Mouse (Mus musculus): ENCODE results near the gene 2210017I01Rik. TPM values are rescaled to one million over a fixed set of nuclear protein-coding genes. Genes with fewer than 3 reads are reported as not detected.

2210017I01Rik gene
- total and polyA plus RNA-seq, 2 experiments from 2014 or later, result not detected

- DNase-seq (ENCODE audit: low spot score) (no peak), ATAC-seq (no peak)
- Histone ChIP-seq H3K4me1 (ENCODE audit: insufficient read depth, low read length) (no peaks in the 10 kb centered on the region), H3K9me3 (ENCODE audit: low read length) (no peaks in the 10 kb centered on the region), H3K27me3 (ENCODE audit: insufficient read depth, low read length) (no peaks in the 10 kb centered on the region), H3K36me3 (ENCODE audit: insufficient read depth, low read length) (no peaks in the 10 kb centered on the region), H3K9ac (replicated peaks; ENCODE audit: low read length) (no peak overlapping the region), H3K4me3 (ENCODE audit: low read length) (no peak overlapping the region), H3K27ac (no peak overlapping the region), H3K4me2 (ENCODE audit: low read depth, low read length) (no peak overlapping the region)
- TF ChIP-seq CTCF (IDR thresholded peaks at IDR 0.05; ENCODE audit: low read depth), result no peak
- 87% methylated on average over 1 of the region's 1 CpGs for WGBS
Observed at GRCm38 (mm10) chr3:92609804-92610203, 2.5 kb upstream of the 2210017I01Rik start.

- ATAC-seq (no peak), DNase-seq (ENCODE audit: low spot score) (peak; percentile 23)
- H3K9me3 ChIP-seq (ENCODE audit: low read length), result peaks cover 6% of the 10 kb centered on the region; the same call in 1 of the 2 replicates
- H3K4me3 ChIP-seq (ENCODE audit: low read length), result no peak overlapping the region
- H3K4me1 ChIP-seq (ENCODE audit: insufficient read depth, low read length), result no peaks in the 10 kb centered on the region
- H3K9ac ChIP-seq (replicated peaks; ENCODE audit: low read length), result no peak overlapping the region
- peak; percentile 27; the same call in 1 of the 2 replicates for TF ChIP-seq CTCF (IDR thresholded peaks at IDR 0.05; ENCODE audit: low read depth)
- no peaks in the 10 kb centered on the region for H3K36me3 ChIP-seq (ENCODE audit: insufficient read depth, low read length)
- no peak overlapping the region for H3K27ac ChIP-seq
- WGBS, result 58% methylated on average over 1 of the region's 1 CpGs
- no peaks in the 10 kb centered on the region for H3K27me3 ChIP-seq (ENCODE audit: insufficient read depth, low read length)
- no peak overlapping the region for H3K4me2 ChIP-seq (ENCODE audit: low read depth, low read length)
Observed at GRCm38 (mm10) chr3:92602169-92602568, 5.1 kb downstream of the 2210017I01Rik start.

GRCm38 (mm10) chr3:92600456-92600855 is 6.8 kb downstream of the 2210017I01Rik start:
- no peak overlapping the region for H3K27ac ChIP-seq
- no peaks in the 10 kb centered on the region for H3K36me3 ChIP-seq (ENCODE audit: insufficient read depth, low read length)
- DNase-seq (ENCODE audit: low spot score) (no peak), ATAC-seq (no peak)
- H3K4me1 ChIP-seq (ENCODE audit: insufficient read depth, low read length), result no peaks in the 10 kb centered on the region
- WGBS, result 67% methylated on average over 1 of the region's 1 CpGs
- no peak overlapping the region for H3K4me3 ChIP-seq (ENCODE audit: low read length)
- TF ChIP-seq CTCF (IDR thresholded peaks at IDR 0.05; ENCODE audit: low read depth), result no peak
- H3K9ac ChIP-seq (replicated peaks; ENCODE audit: low read length), result no peak overlapping the region
- H3K4me2 ChIP-seq (ENCODE audit: low read depth, low read length), result no peak overlapping the region
- H3K9me3 ChIP-seq (ENCODE audit: low read length), result peaks cover 6% of the 10 kb centered on the region; the same call in 1 of the 2 replicates
- no peaks in the 10 kb centered on the region for H3K27me3 ChIP-seq (ENCODE audit: insufficient read depth, low read length)

GRCm38 (mm10) chr3:92599973-92600372 is 7.3 kb downstream of the 2210017I01Rik start:
- Histone ChIP-seq H3K4me1 (ENCODE audit: insufficient read depth, low read length) (no peaks in the 10 kb centered on the region), H3K27me3 (ENCODE audit: insufficient read depth, low read length) (no peaks in the 10 kb centered on the region), H3K36me3 (ENCODE audit: insufficient read depth, low read length) (no peaks in the 10 kb centered on the region), H3K9me3 (ENCODE audit: low read length) (peaks cover 6% of the 10 kb centered on the region; the same call in 1 of the 2 replicates), H3K4me3 (ENCODE audit: low read length) (no peak overlapping the region), H3K4me2 (ENCODE audit: low read depth, low read length) (no peak overlapping the region), H3K9ac (replicated peaks; ENCODE audit: low read length) (no peak overlapping the region), H3K27ac (no peak overlapping the region)
- no peak for DNase-seq (ENCODE audit: low spot score)
- no peak for ATAC-seq
- TF ChIP-seq CTCF (IDR thresholded peaks at IDR 0.05; ENCODE audit: low read depth), result no peak

- WGBS, result 96% methylated on average over 2 of the region's 2 CpGs
- DNase-seq (ENCODE audit: low spot score), result no peak
- ATAC-seq, result no peak
- peaks cover 6% of the 10 kb centered on the region; the same call in 1 of the 2 replicates for H3K9me3 ChIP-seq (ENCODE audit: low read length)
- no peaks in the 10 kb centered on the region for H3K27me3 ChIP-seq (ENCODE audit: insufficient read depth, low read length)
- H3K4me3 ChIP-seq (ENCODE audit: low read length), result no peak overlapping the region
- no peak overlapping the region for H3K9ac ChIP-seq (replicated peaks; ENCODE audit: low read length)
- TF ChIP-seq CTCF (IDR thresholded peaks at IDR 0.05; ENCODE audit: low read depth), result no peak
- no peak overlapping the region for H3K4me2 ChIP-seq (ENCODE audit: low read depth, low read length)
- no peak overlapping the region for H3K27ac ChIP-seq
- no peaks in the 10 kb centered on the region for H3K36me3 ChIP-seq (ENCODE audit: insufficient read depth, low read length)
- no peaks in the 10 kb centered on the region for H3K4me1 ChIP-seq (ENCODE audit: insufficient read depth, low read length)
Observed at GRCm38 (mm10) chr3:92598429-92598828, 8.9 kb downstream of the 2210017I01Rik start.

GRCm38 (mm10) chr3:92588858-92589257 is 18.4 kb downstream of the 2210017I01Rik start, which contains the start of gene Smcp:
Smcp (minus strand) TSS chr3:92588997.
- DNase-seq (ENCODE audit: low spot score) (no peak), ATAC-seq (no peak)
- Histone ChIP-seq H3K4me3 (ENCODE audit: low read length) (no peak within 1 kb of the TSS), H3K9me3 (ENCODE audit: low read length) (no peaks in the 10 kb centered on the region), H3K27me3 (ENCODE audit: insufficient read depth, low read length) (no peaks in the 10 kb centered on the region), H3K4me2 (ENCODE audit: low read depth, low read length) (no peak within 1 kb of the TSS), H3K27ac (no peak within 1 kb of the TSS), H3K4me1 (ENCODE audit: insufficient read depth, low read length) (no peaks in the 10 kb centered on the region), H3K36me3 (ENCODE audit: insufficient read depth, low read length) (no peaks in the 10 kb centered on the region), H3K9ac (replicated peaks; ENCODE audit: low read length) (no peak within 1 kb of the TSS)
- TF ChIP-seq CTCF (IDR thresholded peaks at IDR 0.05; ENCODE audit: low read depth), result no peak
- WGBS, result 78% methylated on average over 1 of the region's 1 CpGs

GRCm38 (mm10) chr3:92587190-92587589 is 20.1 kb downstream of the 2210017I01Rik start:
- Histone ChIP-seq H3K9me3 (ENCODE audit: low read length) (no peaks in the 10 kb centered on the region), H3K27me3 (ENCODE audit: insufficient read depth, low read length) (no peaks in the 10 kb centered on the region), H3K36me3 (ENCODE audit: insufficient read depth, low read length) (no peaks in the 10 kb centered on the region), H3K9ac (replicated peaks; ENCODE audit: low read length) (no peak overlapping the region), H3K4me3 (ENCODE audit: low read length) (no peak overlapping the region), H3K4me2 (ENCODE audit: low read depth, low read length) (no peak overlapping the region), H3K27ac (no peak overlapping the region), H3K4me1 (ENCODE audit: insufficient read depth, low read length) (no peaks in the 10 kb centered on the region)
- ATAC-seq (no peak), DNase-seq (ENCODE audit: low spot score) (no peak)
- 87% methylated on average over 3 of the region's 3 CpGs for WGBS
- no peak for TF ChIP-seq CTCF (IDR thresholded peaks at IDR 0.05; ENCODE audit: low read depth)

All from hindbrain, postnatal 0 days (tissue).